Mouse (Mus musculus) spleen, adult 12 weeks (tissue): ENCODE measurements around the gene Mrc2.

Experiments
- DNase-seq: peaks from one replicate; pipeline ENCODE4 v3.0.0; 2022; ENCODE audit warnings: low spot score

Gene Mrc2

GRCm38 (mm10) chr11:105311291-105311975 lies 19.0 kb downstream of the Mrc2 start:
- DNase-seq: no peak

- no peak for DNase-seq
Observed at GRCm38 (mm10) chr11:105312311-105312942, 20.0 kb downstream of the Mrc2 start.

DNA sequence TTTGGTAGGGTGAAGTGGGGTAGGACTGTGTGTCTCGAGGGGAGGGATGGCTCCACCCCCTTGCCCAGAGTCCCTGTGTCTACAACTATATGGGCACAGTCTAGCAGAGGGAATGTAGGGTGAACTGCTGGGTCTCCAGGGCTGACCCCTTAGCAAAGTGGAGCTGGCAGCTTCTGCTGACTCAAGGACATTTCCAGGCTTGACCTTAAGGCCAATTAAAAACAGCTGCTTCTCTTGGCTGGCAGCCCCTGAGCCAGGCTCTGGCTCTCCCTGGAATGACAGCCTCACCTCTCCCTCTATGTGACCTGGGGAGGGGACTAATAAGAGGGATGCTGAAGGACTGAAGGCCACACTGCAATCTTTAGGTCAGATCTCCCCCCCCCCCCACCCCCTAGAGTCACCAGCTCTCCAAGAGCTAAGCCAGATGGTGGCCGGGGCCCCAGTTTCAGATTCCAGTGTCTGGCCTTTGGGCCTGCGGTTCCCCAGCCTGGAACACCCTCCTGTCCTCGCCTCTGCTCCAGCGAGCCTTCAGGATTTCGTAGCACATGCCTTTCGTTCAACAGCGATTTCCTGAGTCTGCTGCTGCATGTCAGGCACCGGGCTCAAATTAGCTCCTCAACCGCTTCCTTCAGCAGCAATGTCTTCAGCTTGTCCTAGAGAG lies 20.7 kb downstream of the Mrc2 start:
- DNase-seq: no peak

GRCm38 (mm10) chr11:105313633-105314014 lies 21.2 kb downstream of the Mrc2 start:
- no peak for DNase-seq

DNA sequence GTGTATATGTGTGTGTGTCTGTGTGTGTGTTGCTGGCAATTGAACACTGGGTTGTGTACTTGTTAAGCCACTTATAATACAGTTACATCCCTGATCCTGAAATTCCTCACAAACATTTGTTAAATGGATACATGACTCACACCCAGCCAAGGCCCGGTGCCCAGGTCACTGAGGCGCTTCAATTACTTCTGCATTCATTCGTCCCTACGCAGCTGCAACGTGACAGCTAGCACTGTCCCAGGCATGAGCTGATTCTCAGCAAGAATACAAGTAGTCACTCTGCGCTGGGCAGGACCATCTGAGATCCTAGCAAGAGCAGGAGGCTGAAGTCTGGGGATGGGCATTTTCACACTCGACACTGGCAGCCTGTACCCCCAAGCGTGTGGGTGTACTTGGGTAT lies 22.9 kb downstream of the Mrc2 start:
- no peak for DNase-seq

- DNase-seq: no peak
Observed at GRCm38 (mm10) chr11:105316121-105316520, 23.7 kb downstream of the Mrc2 start.

GRCm38 (mm10) chr11:105317769-105318168 lies 25.3 kb downstream of the Mrc2 start:
- no peak for DNase-seq

GRCm38 (mm10) chr11:105321090-105321489 lies 28.6 kb downstream of the Mrc2 start:
- DNase-seq: no peak

DNA sequence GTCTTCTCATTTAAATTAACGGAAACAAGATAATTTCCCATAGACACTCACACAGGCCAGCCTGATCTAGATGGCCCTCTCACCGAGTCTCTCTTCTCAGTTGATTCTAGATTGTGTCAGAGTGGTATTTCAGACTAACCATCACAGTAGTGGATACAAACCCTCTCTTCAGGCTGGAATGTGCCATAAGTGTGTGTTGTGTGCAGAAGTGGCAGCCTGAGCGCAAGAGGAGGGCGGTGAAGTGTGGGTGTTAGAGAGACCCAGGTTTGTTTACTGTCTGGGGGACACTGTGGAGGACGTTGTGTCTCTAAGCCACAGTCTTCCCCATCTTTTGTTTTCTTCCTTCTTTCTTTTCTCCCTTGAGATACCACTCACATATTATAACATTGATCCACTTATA lies 31.1 kb downstream of the Mrc2 start:
- DNase-seq: no peak

GRCm38 (mm10) chr11:105327101-105327500 lies 34.7 kb downstream of the Mrc2 start:
- DNase-seq: no peak

GRCm38 (mm10) chr11:105329962-105330361 lies 37.5 kb downstream of the Mrc2 start:
- no peak for DNase-seq

- DNase-seq: no peak
Observed at GRCm38 (mm10) chr11:105331129-105331528, 38.7 kb downstream of the Mrc2 start.

DNA sequence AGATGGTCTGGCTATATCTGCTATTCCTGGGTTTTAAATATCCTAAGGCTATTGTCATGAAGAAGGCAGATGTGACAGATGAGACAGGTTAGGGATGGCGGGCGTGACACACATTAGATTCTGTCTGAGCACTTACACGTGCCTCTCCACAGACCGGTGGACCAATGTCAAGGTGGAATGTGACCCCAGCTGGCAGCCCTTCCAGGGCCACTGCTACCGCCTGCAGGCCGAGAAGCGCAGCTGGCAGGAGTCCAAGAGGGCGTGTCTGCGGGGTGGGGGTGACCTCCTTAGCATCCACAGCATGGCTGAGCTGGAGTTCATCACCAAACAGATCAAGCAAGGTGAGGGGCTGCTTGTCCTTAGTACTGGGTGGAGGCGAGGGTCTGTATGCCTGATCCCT lies 39.3 kb downstream of the Mrc2 start:
- no peak for DNase-seq

GRCm38 (mm10) chr11:105332468-105332867 lies 40.0 kb downstream of the Mrc2 start:
- DNase-seq: no peak

DNA sequence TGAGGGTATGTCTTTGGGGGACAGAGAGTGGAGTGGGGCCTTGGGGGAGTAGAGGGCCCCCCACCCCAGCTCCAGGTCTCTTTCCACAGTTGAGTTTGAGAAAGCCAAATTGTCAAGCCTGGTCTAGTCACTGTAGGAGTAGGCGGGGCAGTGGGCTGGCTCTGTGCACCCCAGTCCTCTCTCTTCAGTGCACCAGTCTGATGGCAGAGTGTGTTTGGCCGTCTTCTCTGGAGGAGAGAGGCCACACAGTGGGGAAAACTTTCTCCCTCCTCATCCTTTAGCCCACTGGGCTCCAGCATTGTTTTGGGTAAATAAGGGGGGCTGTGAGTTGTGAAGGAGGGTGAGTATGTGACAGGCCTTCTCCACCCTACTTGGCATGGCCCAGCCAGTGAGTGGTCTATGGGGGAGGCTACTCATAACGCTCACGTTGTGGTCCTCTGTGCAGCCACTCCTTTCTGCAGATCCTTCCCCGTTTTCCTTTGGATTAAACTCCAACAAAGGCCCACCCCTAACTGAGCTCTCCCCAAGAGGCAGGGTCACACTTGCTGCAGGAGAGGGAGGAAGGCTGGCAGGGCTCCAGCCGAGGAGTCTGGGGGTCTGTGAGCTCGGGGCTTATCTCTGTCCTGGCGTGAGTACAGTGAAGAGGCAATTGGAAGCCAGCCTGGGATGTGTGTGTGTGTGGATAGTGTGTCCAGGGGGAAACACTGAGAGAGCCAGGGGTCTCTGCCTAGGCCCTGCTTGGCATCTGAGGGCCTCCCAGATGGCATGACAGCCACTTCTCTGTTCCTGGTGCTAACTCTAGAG lies 41.6 kb downstream of the Mrc2 start:
- DNase-seq: no peak

DNA sequence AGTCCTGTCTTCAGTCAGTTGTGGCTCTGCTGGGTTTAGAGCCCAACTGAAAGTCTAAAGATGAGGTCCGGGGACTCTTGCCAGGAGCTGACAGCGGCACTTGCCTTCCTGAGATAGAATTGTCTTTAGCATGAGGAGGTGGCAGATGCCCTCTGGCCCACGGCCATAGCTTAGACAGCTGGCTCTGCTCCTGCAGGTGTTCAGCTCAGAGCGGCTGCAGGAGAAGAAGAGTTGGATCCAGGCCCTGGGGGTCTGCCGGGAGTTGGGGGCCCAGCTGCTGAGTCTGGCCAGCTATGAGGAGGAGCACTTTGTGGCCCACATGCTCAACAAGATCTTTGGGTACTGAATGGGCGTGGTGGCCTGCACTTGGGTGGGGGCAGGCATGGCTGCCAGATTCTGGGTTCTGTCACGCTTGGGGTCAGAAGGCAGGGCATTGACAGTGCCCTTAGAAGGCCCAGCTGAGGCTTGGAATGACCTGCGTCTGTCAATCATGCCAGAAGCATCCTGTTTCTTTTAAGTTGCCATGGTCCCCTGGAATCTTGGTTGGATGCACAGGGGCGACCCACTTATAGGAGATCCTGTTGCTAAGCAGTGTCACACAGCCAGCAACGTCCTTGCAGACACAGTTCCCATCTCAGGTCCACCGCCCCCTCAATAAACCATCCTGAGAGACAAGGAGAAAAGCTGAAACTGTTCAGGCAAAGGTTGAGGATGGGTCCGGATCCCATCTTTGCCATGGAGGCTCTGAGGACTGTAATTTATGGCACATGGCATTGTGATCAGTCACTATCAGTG lies 46.4 kb downstream of the Mrc2 start:
- no peak for DNase-seq

DNA sequence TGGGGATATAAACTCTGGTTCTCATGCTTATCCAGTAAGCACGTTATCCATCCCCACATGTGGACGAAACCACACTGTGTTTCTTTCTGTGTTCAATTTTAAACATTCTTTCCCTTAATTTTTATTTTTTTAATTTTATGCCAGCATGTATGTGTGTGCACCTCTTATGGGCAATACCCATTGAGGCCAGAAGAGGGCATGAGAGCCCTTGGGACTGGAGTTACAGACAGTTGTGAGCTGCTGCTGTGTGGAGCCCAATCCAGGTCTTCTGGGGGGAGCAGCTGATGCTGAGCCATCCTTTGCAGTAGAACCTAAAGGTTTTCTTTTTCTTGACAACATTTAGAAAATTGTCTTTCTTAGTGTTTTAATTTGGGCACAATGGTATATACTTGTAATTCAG lies 52.8 kb downstream of the Mrc2 start:
- DNase-seq: no peak

DNA sequence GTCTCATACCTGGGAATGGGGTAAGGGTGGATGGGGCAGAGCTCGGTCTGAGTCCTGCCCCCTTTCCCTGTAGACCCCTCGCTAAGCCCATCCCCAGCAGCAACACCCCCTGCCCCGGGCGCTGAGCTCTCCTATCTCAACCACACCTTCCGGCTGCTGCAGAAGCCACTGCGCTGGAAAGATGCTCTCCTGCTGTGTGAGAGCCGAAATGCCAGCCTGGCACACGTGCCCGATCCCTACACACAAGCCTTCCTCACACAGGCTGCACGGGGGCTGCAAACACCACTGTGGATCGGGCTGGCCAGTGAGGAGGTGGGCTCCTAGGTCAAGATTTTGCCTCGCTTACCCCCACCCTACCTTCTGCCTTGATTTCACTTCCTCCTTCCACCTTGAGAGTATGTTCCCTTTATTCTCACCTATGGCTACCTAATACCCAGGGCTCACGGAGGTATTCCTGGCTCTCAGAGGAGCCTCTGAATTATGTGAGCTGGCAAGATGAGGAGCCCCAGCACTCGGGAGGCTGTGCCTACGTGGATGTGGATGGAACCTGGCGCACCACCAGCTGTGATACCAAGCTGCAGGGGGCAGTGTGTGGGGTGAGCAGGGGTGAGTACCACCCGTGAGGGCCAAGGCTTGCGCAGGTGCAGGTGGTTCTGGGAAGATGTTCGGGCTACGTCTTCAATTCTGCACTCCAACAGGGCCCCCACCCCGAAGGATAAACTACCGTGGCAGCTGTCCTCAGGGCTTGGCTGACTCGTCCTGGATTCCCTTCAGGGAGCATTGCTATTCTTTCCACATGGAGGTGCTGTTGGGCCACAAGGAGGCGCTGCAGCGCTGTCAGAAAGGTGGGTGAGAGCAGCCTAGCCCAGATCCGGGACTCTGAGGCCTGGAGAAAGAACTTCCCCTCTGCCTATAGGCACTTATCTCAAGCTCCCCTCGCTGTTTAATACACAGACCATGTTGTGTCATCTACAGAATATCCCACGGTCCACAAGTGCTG lies 55.0 kb downstream of the Mrc2 start:
- DNase-seq: peak; percentile 40

DNA sequence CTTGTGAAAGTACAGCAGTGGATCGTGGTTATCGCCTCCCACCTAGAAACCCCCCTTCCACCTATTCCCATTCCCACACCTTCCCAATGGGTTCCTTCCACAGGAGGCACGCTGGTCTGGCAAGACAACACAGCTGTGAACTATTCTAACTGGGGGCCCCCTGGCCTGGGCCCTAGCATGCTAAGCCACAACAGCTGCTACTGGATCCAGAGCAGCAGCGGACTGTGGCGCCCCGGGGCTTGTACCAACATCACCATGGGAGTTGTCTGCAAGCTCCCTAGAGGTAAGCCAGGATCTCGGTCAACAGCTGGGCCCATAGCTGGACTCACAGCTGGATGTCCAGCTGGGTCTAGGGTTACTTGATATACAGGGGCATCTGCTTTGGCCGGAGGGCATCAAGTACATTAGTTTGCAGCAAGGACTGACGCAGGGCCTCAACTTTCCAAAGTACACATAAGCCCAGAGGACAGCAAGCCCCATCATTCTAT lies 56.1 kb downstream of the Mrc2 start:
- no peak for DNase-seq

- no peak for DNase-seq
Observed at GRCm38 (mm10) chr11:105349780-105350324, 57.4 kb downstream of the Mrc2 start.
